Comparison of ENCODE assay signal across 11 mouse cellular contexts in genomic region chr2:4616995-4617394, GRCm38 (mm10).
"Had no signal": no experiment of that assay in that cellular context is flagged by ENCODE, and none has a peak within 500 bp of the region (broad histone marks: within the 10 kb centered on the region; RNA-seq: fewer than 3 reads in every experiment).

No protein-coding gene starts in this region.

- H3K4me3 ChIP-seq: kidney, embryonic 15.5 days; limb, embryonic 13.5 days; midbrain, embryonic 13.5 days; stomach, embryonic 15.5 days had no signal

- DNase-seq: kidney, adult 2 months; kidney, postnatal 14 days; left cerebral cortex, postnatal 4 days; lung, adult 2 months; lung, postnatal 36 days; thymus, postnatal 4 days had no signal

- H3K27ac ChIP-seq: kidney, embryonic 15.5 days; limb, embryonic 13.5 days; liver, embryonic 14.5 days; midbrain, embryonic 13.5 days; stomach, embryonic 15.5 days had no signal
